Mouse (Mus musculus) forebrain, embryonic 15.5 days (tissue): ENCODE measurements around the gene Tnip2. TPM values are rescaled to one million over a fixed set of nuclear protein-coding genes. Genes with fewer than 3 reads are reported as not detected.
A peak's percentile ranks its signal among the peaks of the same experiment; 100 is the strongest.

ENCODE experiments used
- ATAC-seq: fragments of 200-750 bp; cut with Nextera tagmentation; replicated peaks from 2 replicates; pipeline ENCODE4 v1.8.0; 2017; ENCODE audit warnings: mild to moderate bottlenecking, moderate TSS enrichment, moderate library complexity
- H3K27ac ChIP-seq: fragments of 300-500 bp; sonication (generic); replicated peaks from 2 replicates; pipeline ENCODE4 v1.5.1; 2015; ENCODE audit warnings: mild to moderate bottlenecking, inconsistent platforms
- H3K27me3 ChIP-seq: fragments of 300-500 bp; sonication (generic); 2 replicates; pipeline ENCODE4 v1.6.1; 2015; ENCODE audit warnings: inconsistent platforms
- H3K36me3 ChIP-seq: fragments of 300-500 bp; sonication (generic); 2 replicates; pipeline ENCODE4 v1.6.1; 2015; ENCODE audit warnings: mild to moderate bottlenecking, inconsistent platforms
- H3K4me1 ChIP-seq: fragments of 300-500 bp; sonication (generic); 2 replicates; pipeline ENCODE4 v1.6.1; 2015; ENCODE audit warnings: inconsistent platforms
- H3K4me2 ChIP-seq: fragments of 300-500 bp; sonication (generic); replicated peaks from 2 replicates; pipeline ENCODE4 v1.6.1; 2015; ENCODE audit warnings: mild to moderate bottlenecking, inconsistent platforms
- H3K4me3 ChIP-seq: fragments of 300-500 bp; sonication (generic); 2 replicates; pipeline ENCODE4 v1.5.1; 2015; ENCODE audit warnings: mild to moderate bottlenecking, inconsistent platforms
- H3K9ac ChIP-seq: fragments of 300-500 bp; sonication (generic); replicated peaks from 2 replicates; pipeline ENCODE4 v1.6.1; 2015; ENCODE audit warnings: mild to moderate bottlenecking, inconsistent platforms
- H3K9me3 ChIP-seq: fragments of 300-500 bp; sonication (generic); 2 replicates; pipeline ENCODE4 v1.6.1; 2016; ENCODE audit warnings: inconsistent platforms
- WGBS: fragments of 180-500 bp; shearing (Covaris S2); methylation state at CpG from one replicate; pipeline ENCODE4 v1.1.7; 2015; ENCODE audit warnings: mixed read lengths; 5-methylcytosine and 5-hydroxymethylcytosine counted together
- polyA plus RNA-seq: library from polyadenylated mRNA; unstranded; fragments of >200 nt; fragmentation: Nextera tagmentation; extraction: Ambion mirVana; gene quantifications from 2 replicates; pipeline ENCODE4 v1.2.1, GENCODE M21; 2015

The Tnip2 gene
- polyA plus RNA-seq, 1 experiment from 2014 or later = 6.4 TPM

- peaks cover 6% of the 10 kb centered on the region; the same call in 1 of the 2 replicates for H3K4me1 ChIP-seq
- ATAC-seq = no peak
- H3K27ac ChIP-seq = peak overlapping the region; percentile 29; the same call in 1 of the 2 replicates
- H3K9me3 ChIP-seq = no peaks in the 10 kb centered on the region
- no peak overlapping the region for H3K4me3 ChIP-seq
- no peaks in the 10 kb centered on the region for H3K27me3 ChIP-seq
- 67% methylated on average over 6 of the region's 6 CpGs for whole genome bisulfite sequencing
- H3K36me3 ChIP-seq = peaks cover 30% of the 10 kb centered on the region
- H3K9ac ChIP-seq = no peak overlapping the region
- H3K4me2 ChIP-seq = no peak overlapping the region
Measured at GRCm38 (mm10) chr5:34488741-34489417, 24.9 kb downstream of the Tnip2 start.

GRCm38 (mm10) chr5:34487320-34488090, 26.3 kb downstream of the Tnip2 start:
- peaks cover 34% of the 10 kb centered on the region for H3K36me3 ChIP-seq
- no peak overlapping the region for H3K27ac ChIP-seq
- no peak overlapping the region for H3K9ac ChIP-seq
- H3K4me2 ChIP-seq = no peak overlapping the region
- 79% methylated on average over 6 of the region's 6 CpGs for WGBS
- no peak for ATAC-seq
- no peak overlapping the region for H3K4me3 ChIP-seq
- peaks cover 6% of the 10 kb centered on the region; the same call in 1 of the 2 replicates for H3K4me1 ChIP-seq
- H3K27me3 ChIP-seq = no peaks in the 10 kb centered on the region
- H3K9me3 ChIP-seq = no peaks in the 10 kb centered on the region

DNA sequence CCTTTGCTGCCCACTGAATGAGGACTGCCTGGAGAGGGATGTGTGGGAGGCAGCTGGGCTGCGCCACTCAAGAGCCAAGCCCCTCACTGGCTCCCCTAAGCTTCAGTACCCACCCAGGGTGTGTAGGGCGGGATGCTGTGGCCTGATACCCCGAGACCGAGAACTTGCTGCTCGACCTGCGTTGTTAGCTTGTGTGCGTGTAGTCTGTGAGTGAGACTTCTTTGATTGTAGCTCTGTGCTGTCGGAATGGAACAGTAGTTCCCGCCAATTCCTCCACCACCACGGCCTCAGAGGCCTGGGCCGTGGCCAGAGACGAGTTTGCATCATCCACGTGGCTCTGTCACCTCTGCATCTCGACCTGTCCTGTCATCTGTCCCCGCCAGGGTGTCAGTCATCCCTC, 28.1 kb downstream of the Tnip2 start:
- no peak overlapping the region for H3K27ac ChIP-seq
- peaks cover 46% of the 10 kb centered on the region for H3K36me3 ChIP-seq
- WGBS = 91% methylated on average over 15 of the region's 15 CpGs
- H3K9ac ChIP-seq = no peak overlapping the region
- peaks cover 6% of the 10 kb centered on the region; the same call in 1 of the 2 replicates for H3K4me1 ChIP-seq
- no peak overlapping the region for H3K4me3 ChIP-seq
- no peaks in the 10 kb centered on the region for H3K9me3 ChIP-seq
- no peak overlapping the region for H3K4me2 ChIP-seq
- ATAC-seq = no peak
- no peaks in the 10 kb centered on the region for H3K27me3 ChIP-seq

DNA sequence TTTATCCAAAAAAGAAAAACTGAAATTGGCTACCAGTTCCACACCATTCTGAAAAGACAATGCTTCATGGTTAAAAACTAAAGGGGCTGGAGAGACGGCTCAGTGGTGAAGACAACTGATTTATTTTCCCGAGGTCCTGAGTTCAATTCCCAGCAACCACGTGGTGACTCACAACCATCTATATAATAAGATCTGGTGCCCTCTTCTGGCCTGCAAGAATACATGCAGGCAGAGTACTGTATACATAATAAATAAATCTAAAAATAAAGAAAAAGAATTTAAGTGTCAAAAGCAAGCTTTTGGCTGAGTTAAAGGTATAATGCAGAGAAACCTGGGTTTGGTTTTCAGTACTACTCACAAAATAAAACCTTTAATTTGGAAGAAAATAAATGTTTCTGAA, 32.9 kb downstream of the Tnip2 start:
- peaks cover 67% of the 10 kb centered on the region for H3K36me3 ChIP-seq
- no peak overlapping the region for H3K4me2 ChIP-seq
- no peaks in the 10 kb centered on the region for H3K9me3 ChIP-seq
- no peaks in the 10 kb centered on the region for H3K27me3 ChIP-seq
- no peak overlapping the region for H3K9ac ChIP-seq
- H3K4me1 ChIP-seq = no peaks in the 10 kb centered on the region
- no peak overlapping the region for H3K4me3 ChIP-seq
- 83% methylated on average over 3 of the region's 3 CpGs for WGBS
- H3K27ac ChIP-seq = no peak overlapping the region
- ATAC-seq = no peak

DNA sequence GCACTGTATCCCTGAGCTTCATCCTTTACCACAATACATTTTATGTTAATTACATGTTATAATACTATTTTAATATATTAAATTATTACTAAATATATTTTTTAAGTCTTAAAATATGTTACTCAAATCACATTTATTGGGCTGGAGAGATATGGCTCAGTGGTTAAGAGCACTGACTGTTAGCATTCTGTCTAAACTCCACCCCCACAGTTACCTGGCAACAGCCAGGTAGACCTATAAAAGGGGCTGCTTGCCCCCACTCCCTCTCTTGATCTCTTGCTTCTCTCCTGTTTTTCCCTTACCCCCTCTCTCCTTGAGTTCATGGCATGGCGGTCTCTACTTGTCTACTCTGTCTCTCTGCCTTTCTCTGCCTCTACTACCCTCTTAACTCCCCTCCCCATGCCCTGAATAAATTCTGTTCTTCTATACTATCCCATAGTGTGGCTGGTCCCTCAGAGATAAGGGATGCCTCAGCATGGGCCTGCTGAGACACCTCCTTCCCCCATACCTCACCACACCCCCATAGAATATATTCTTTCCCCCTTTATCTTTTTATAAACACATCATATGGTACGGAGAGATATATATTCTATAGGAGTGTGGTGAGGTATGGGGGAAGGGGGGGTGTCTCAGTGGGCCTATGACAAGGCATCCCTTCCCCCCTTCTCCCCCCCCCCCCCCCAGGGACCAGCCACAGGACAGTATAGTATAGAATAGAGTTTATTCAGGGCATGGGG, 45.6 kb downstream of the Tnip2 start:
- Histone ChIP-seq H3K4me3 (no peak overlapping the region), H3K4me1 (no peaks in the 10 kb centered on the region), H3K9me3 (no peaks in the 10 kb centered on the region), H3K36me3 (peaks cover 47% of the 10 kb centered on the region), H3K27ac (no peak overlapping the region), H3K9ac (no peak overlapping the region), H3K27me3 (no peaks in the 10 kb centered on the region), H3K4me2 (no peak overlapping the region)
- no peak for ATAC-seq
- 83% methylated on average over 2 of the region's 2 CpGs for WGBS

DNA sequence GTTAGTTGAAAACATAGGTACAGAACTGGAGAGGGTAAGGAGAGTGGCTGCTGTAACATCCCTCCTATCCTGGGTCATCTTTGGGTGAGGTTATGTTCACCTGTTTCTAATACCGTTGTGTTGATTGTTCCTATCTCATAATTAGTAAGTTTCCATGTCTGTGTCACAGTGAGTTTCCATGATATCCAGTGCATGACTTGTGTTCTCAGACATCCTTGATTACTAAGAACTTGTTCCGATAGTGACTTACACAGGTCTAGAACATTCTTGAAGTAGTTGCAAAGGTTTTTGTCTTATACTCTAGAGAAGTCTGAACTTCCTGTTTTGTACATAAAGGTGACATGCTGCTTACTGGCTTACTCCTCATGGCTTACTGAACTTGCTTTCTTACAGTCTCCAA, 47.1 kb downstream of the Tnip2 start:
- Histone ChIP-seq H3K9me3 (no peaks in the 10 kb centered on the region), H3K27me3 (no peaks in the 10 kb centered on the region), H3K27ac (no peak overlapping the region), H3K4me1 (no peaks in the 10 kb centered on the region), H3K4me3 (no peak overlapping the region), H3K4me2 (no peak overlapping the region), H3K36me3 (peaks cover 61% of the 10 kb centered on the region), H3K9ac (no peak overlapping the region)
- WGBS = 95% methylated on average over 2 of the region's 2 CpGs
- no peak for ATAC-seq

- Histone ChIP-seq H3K4me2 (no peak overlapping the region), H3K9me3 (no peaks in the 10 kb centered on the region), H3K4me3 (no peak overlapping the region), H3K9ac (no peak overlapping the region), H3K27ac (no peak overlapping the region), H3K27me3 (no peaks in the 10 kb centered on the region), H3K4me1 (no peaks in the 10 kb centered on the region), H3K36me3 (peaks cover 66% of the 10 kb centered on the region)
- 88% methylated on average over 1 of the region's 1 CpGs for WGBS
- ATAC-seq = no peak
Measured at GRCm38 (mm10) chr5:34466079-34466478, 47.7 kb downstream of the Tnip2 start.

- whole genome bisulfite sequencing = 84% methylated on average over 6 of the region's 6 CpGs
- H3K9ac ChIP-seq = no peak overlapping the region
- no peaks in the 10 kb centered on the region for H3K27me3 ChIP-seq
- no peak overlapping the region for H3K27ac ChIP-seq
- no peak overlapping the region for H3K4me2 ChIP-seq
- H3K36me3 ChIP-seq = peaks cover 89% of the 10 kb centered on the region
- no peaks in the 10 kb centered on the region for H3K9me3 ChIP-seq
- H3K4me3 ChIP-seq = no peak overlapping the region
- H3K4me1 ChIP-seq = no peaks in the 10 kb centered on the region
- no peak for ATAC-seq
Measured at GRCm38 (mm10) chr5:34461841-34462240, 52.0 kb downstream of the Tnip2 start.

DNA sequence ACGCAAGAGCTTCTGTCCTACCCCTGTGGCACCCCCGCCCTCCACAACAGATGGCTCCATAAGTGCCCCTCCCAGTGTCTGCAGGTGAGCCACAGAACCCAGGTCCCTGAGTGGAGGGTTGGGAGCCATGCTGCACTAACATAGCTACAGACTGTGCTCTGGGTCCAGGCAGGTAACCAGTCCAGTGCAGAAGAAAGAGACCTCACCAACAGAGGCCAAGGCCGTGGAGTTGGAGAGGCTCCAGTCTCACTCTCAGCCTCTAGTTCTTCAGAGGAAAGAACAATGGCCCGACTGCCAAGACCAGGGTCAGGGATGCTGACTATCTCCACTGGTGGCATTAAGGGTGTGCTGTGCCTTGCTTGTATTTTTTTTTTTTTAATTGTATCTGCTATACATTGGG, 52.5 kb downstream of the Tnip2 start:
- Histone ChIP-seq H3K9me3 (no peaks in the 10 kb centered on the region), H3K27me3 (no peaks in the 10 kb centered on the region), H3K9ac (no peak overlapping the region), H3K4me1 (no peaks in the 10 kb centered on the region), H3K36me3 (peaks cover 84% of the 10 kb centered on the region), H3K4me2 (no peak overlapping the region), H3K27ac (no peak overlapping the region), H3K4me3 (no peak overlapping the region)
- ATAC-seq = no peak
- WGBS = 96% methylated on average over 4 of the region's 4 CpGs

DNA sequence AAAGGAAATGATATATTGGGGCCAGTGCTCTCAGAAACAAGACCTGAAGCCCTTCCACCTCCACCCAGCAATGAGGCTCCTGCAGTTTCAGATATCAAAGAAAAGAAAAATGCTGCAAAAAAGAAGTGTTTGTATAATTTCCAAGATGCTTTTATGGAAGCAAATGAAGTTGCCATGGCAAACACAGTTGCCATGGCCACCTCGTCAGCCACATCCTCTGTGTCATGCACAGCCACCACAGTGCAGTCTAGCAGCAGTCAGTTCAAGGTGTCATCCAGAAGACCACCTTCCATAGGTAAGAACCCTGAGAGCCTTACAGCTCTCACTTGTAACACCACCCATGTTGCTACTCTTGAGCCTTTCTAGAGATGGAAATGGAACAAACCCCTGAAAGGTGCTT, 54.8 kb downstream of the Tnip2 start:
- no peak overlapping the region for H3K4me2 ChIP-seq
- no peak overlapping the region for H3K27ac ChIP-seq
- no peaks in the 10 kb centered on the region for H3K27me3 ChIP-seq
- no peaks in the 10 kb centered on the region for H3K4me1 ChIP-seq
- peaks cover 65% of the 10 kb centered on the region for H3K36me3 ChIP-seq
- no peaks in the 10 kb centered on the region for H3K9me3 ChIP-seq
- WGBS = 83% methylated on average over 1 of the region's 1 CpGs
- ATAC-seq = no peak
- H3K4me3 ChIP-seq = no peak overlapping the region
- no peak overlapping the region for H3K9ac ChIP-seq

- H3K9ac ChIP-seq = no peak overlapping the region
- H3K27me3 ChIP-seq = no peaks in the 10 kb centered on the region
- H3K4me2 ChIP-seq = no peak overlapping the region
- H3K27ac ChIP-seq = no peak overlapping the region
- H3K4me3 ChIP-seq = no peak overlapping the region
- no peaks in the 10 kb centered on the region for H3K9me3 ChIP-seq
- peaks cover 66% of the 10 kb centered on the region for H3K36me3 ChIP-seq
- H3K4me1 ChIP-seq = no peaks in the 10 kb centered on the region
- no peak for ATAC-seq
- 88% methylated on average over 9 of the region's 9 CpGs for WGBS
Measured at GRCm38 (mm10) chr5:34446207-34446606, 67.6 kb downstream of the Tnip2 start.
